Mouse (Mus musculus): ENCODE data around the gene Stac.

DNA sequence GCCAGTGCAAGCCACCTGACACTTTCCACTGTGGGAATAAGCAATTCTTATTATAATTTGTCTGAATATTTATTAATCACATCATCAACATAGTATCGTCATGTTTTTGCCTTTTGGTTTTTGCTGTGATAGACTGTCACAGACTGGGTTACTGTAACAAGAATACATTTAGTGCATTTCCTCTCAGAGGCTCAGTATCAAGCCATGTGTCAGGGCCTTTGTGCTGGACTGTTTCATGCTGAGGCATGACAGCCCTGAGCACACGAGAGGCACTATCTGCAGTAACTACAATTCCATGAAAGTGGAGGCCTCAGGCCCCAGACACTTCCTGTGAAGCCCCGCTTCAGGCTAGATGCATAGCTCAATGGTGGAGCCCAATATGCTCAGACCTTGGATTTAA is 133.4 kb downstream of the Stac start:
- TF ChIP-seq CTCF (IDR thresholded peaks at IDR 0.05; ENCODE audit: low read depth) = no peak
- no peak for TF ChIP-seq EP300 (IDR thresholded peaks at IDR 0.05; ENCODE audit: low read depth)

Measured in liver, embryonic 14.5 days (tissue).